Mouse (Mus musculus) MEL (cell line): ENCODE data around the gene Dot1l.
A peak's percentile ranks its signal among the peaks of the same experiment; 100 is the strongest.

Experiments used
- CTCF ChIP-seq, 3 experiments: IDR thresholded peaks in 2 of 3; conservative IDR thresholded peaks in 1 of 3; 2 replicates each; pipeline ENCODE4 v1.5.1; 2011 to 2012; ENCODE audit warnings: low read length in 3 of 3, low read depth in 2 of 3, mild to moderate bottlenecking in 2 of 3, improper control_type of control experiment in 1 of 3, inconsistent platforms in 1 of 3, mixed read lengths in 1 of 3, moderate library complexity in 1 of 3; ENCODE audit not compliant: control insufficient read depth in 1 of 3, insufficient read depth in 1 of 3, poor library complexity in 1 of 3, severe bottlenecking in 1 of 3
- E2F4 ChIP-seq: IDR thresholded peaks from 2 replicates; pipeline ENCODE4 v1.6.1; 2011; ENCODE audit warnings: low read depth, low read length, improper control_type of control experiment, borderline replicate concordance
- EP300 ChIP-seq, 2 experiments: IDR thresholded peaks; 2 replicates each; pipeline ENCODE4 v1.6.1; 2011; ENCODE audit warnings: improper control_type of control experiment in 2 of 2, low read length in 2 of 2, low read depth in 1 of 2, mild to moderate bottlenecking in 1 of 2
- KAT2A ChIP-seq: conservative IDR thresholded peaks from 2 replicates; pipeline ENCODE4 v1.6.1; 2012; ENCODE audit warnings: low read depth, low read length, improper control_type of control experiment, inconsistent platforms
- MAZ ChIP-seq: IDR thresholded peaks from 2 replicates; pipeline ENCODE4 v1.6.1; 2012; ENCODE audit warnings: low read depth, mild to moderate bottlenecking, inconsistent platforms, low read length, improper control_type of control experiment
- MEF2A ChIP-seq: IDR thresholded peaks from 2 replicates; pipeline ENCODE4 v1.6.1; 2014; ENCODE audit warnings: low read depth, mild to moderate bottlenecking, inconsistent platforms, low read length, improper control_type of control experiment; ENCODE audit not compliant: poor library complexity, insufficient replicate concordance, severe bottlenecking; ENCODE audit errors: extremely low read depth
- MXI1 ChIP-seq: IDR thresholded peaks from 2 replicates; pipeline ENCODE4 v1.6.1; 2011; ENCODE audit warnings: mild to moderate bottlenecking, low read depth, low read length, improper control_type of control experiment
- POLR2A ChIP-seq, 2 experiments: IDR thresholded peaks; 2 replicates each; pipeline ENCODE4 v1.6.1; 2011 to 2012; ENCODE audit warnings: low read length in 2 of 2, mild to moderate bottlenecking in 2 of 2, control low read depth in 1 of 2, improper control_type of control experiment in 1 of 2, low read depth in 1 of 2, moderate library complexity in 1 of 2; ENCODE audit not compliant: control insufficient read depth in 1 of 2, insufficient read depth in 1 of 2, poor library complexity in 1 of 2
- POLR2AphosphoS2 ChIP-seq: IDR thresholded peaks from 2 replicates; pipeline ENCODE4 v1.6.1; 2011; ENCODE audit warnings: low read length, improper control_type of control experiment
- TCF12 ChIP-seq: IDR thresholded peaks from 2 replicates; pipeline ENCODE4 v1.6.1; 2014; ENCODE audit warnings: low read depth, mild to moderate bottlenecking, inconsistent platforms, low read length, improper control_type of control experiment, moderate library complexity

DNA sequence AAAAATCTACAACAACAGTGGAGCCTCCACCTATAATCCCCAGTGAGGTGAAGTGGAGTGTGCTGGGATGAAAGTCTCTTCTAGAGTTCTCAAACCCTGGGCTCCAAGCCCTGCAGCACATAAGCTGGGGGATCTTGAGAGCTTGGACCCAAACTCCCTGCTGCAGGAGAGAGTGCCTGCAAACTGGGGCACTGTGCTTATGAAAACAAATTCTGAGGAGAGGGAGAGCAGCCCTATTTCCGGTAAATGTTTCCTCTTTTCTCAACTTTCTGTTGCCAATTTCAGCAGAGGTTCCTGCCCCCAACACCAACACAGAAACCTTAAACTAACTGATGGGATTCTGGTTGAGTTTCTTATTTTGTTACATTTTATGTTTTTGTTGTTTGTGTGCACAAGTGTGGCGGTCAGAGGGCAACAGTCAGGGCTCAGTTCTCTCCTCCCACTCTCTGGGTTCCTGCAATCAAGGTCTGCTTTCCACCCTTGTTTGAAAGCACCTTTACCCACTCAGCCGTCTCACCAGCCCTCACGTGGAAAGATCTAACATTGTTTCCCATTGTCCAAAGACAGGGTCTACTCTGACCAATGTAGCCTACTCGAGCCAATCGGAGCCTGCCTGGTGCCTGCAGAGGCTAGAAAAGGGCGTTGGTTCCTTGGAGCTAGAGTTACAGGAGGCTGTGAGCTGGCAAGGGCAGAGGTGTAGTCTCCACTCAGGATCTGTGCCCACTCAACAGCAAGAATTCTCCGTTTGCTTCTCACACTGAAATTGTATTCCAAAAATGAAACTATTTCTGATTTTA lies 69.0 kb downstream of the Dot1l start:
- TF ChIP-seq CTCF (IDR thresholded peaks at IDR 0.05 in 2 of 3, conservative IDR thresholded peaks at IDR 0.05 in 1 of 3; ENCODE audit: control insufficient read depth in 1 of 3, insufficient read depth in 1 of 3, low read depth in 2 of 3, low read length in 3 of 3, poor library complexity in 1 of 3, severe bottlenecking in 1 of 3) (no peak), POLR2AphosphoS2 (no peak), TCF12 (no peak), MEF2A (no peak), MAZ (0 out of 2 replicates have a peak, but pooled peaks have one; percentile 23), EP300 (IDR thresholded peaks at IDR 0.05; ENCODE audit: low read depth in 1 of 2, low read length in 2 of 2) (peak in 1 of 2 experiments; percentile 40; a peak in 1 of 4 replicates), MXI1 (no peak), E2F4 (no peak), POLR2A (IDR thresholded peaks at IDR 0.05; ENCODE audit: control insufficient read depth in 1 of 2, insufficient read depth in 1 of 2, low read depth in 1 of 2, low read length in 2 of 2, poor library complexity in 1 of 2) (peak; percentile 33 to 43; a peak in 1 of 4 replicates), KAT2A (no peak)
